Mouse (Mus musculus): Measurements from ENCODE around the gene Chd9. TPM values are rescaled to one million over a fixed set of nuclear protein-coding genes. Genes with fewer than 3 reads are reported as not detected.
A peak's percentile ranks its signal among the peaks of the same experiment; 100 is the strongest.

Gene Chd9
- total RNA-seq, 4 experiments from 2014 or later: 240 to 270 (median 254) TPM

- no peak for DNase-seq (ENCODE audit: low spot score in 2 of 2)
Measured at GRCm38 (mm10) chr8:90837440-90837839, 9.3 kb downstream of the Chd9 start.

- DNase-seq (ENCODE audit: low spot score in 2 of 2): no peak
Measured at GRCm38 (mm10) chr8:90839725-90840714, 11.9 kb downstream of the Chd9 start.

- no peak for DNase-seq (ENCODE audit: low spot score in 2 of 2)
Measured at GRCm38 (mm10) chr8:90841321-90841720, 13.2 kb downstream of the Chd9 start.

GRCm38 (mm10) chr8:90843127-90843526 lies 15.0 kb downstream of the Chd9 start:
- no peak for DNase-seq (ENCODE audit: low spot score in 2 of 2)

- DNase-seq (ENCODE audit: low spot score in 2 of 2): no peak
Measured at GRCm38 (mm10) chr8:90844179-90844967, 16.2 kb downstream of the Chd9 start.

- no peak for DNase-seq (ENCODE audit: low spot score in 2 of 2)
Measured at GRCm38 (mm10) chr8:90847980-90848379, 19.8 kb downstream of the Chd9 start.

GRCm38 (mm10) chr8:90849462-90850050 lies 21.4 kb downstream of the Chd9 start:
- DNase-seq (ENCODE audit: low spot score in 2 of 2): peak in 1 of 2 experiments; percentile 55

GRCm38 (mm10) chr8:90851544-90851943 lies 23.4 kb downstream of the Chd9 start:
- no peak for DNase-seq (ENCODE audit: low spot score in 2 of 2)

- no peak for DNase-seq (ENCODE audit: low spot score in 2 of 2)
Measured at GRCm38 (mm10) chr8:90853971-90854670, 26.0 kb downstream of the Chd9 start.

- DNase-seq (ENCODE audit: low spot score in 2 of 2): no peak
Measured at GRCm38 (mm10) chr8:90854671-90855161, 26.6 kb downstream of the Chd9 start.

- DNase-seq (ENCODE audit: low spot score in 2 of 2): no peak
Measured at GRCm38 (mm10) chr8:90856171-90856570, 28.0 kb downstream of the Chd9 start.

GRCm38 (mm10) chr8:90856952-90857351 lies 28.8 kb downstream of the Chd9 start:
- no peak for DNase-seq (ENCODE audit: low spot score in 2 of 2)

- no peak for DNase-seq (ENCODE audit: low spot score in 2 of 2)
Measured at GRCm38 (mm10) chr8:90858071-90858470, 29.9 kb downstream of the Chd9 start.

- peak; percentile 58 to 66 for DNase-seq (ENCODE audit: low spot score in 2 of 2)
Measured at GRCm38 (mm10) chr8:90861266-90861944, 33.3 kb downstream of the Chd9 start.

GRCm38 (mm10) chr8:90862038-90862437 lies 33.9 kb downstream of the Chd9 start:
- peak; percentile 55 to 58 for DNase-seq (ENCODE audit: low spot score in 2 of 2)

GRCm38 (mm10) chr8:90867061-90867460 lies 38.9 kb downstream of the Chd9 start:
- DNase-seq (ENCODE audit: low spot score in 2 of 2): no peak

- DNase-seq (ENCODE audit: low spot score in 2 of 2): no peak
Measured at GRCm38 (mm10) chr8:90867911-90868310, 39.8 kb downstream of the Chd9 start.

GRCm38 (mm10) chr8:90868334-90868733 lies 40.2 kb downstream of the Chd9 start:
- peak in 1 of 2 experiments; percentile 36 for DNase-seq (ENCODE audit: low spot score in 2 of 2)

- peak; percentile 75 to 76 for DNase-seq (ENCODE audit: low spot score in 2 of 2)
Measured at GRCm38 (mm10) chr8:90869071-90869919, 41.1 kb downstream of the Chd9 start.
